Mouse (Mus musculus) kidney, adult 2 months (tissue): ENCODE data around the gene Huwe1. TPM values are rescaled to one million over a fixed set of nuclear protein-coding genes. Genes with fewer than 3 reads are reported as not detected.
A peak's percentile ranks its signal among the peaks of the same experiment; 100 is the strongest.

Source experiments
- DNase-seq: peaks from one replicate; pipeline ENCODE4 v3.0.0; 2021
- H3K27ac ChIP-seq: fragments of 200-500 bp; 2 replicates; pipeline ENCODE4 v1.5.1; 2012; ENCODE audit warnings: low read depth, low read length, control low read depth, inconsistent platforms; ENCODE audit not compliant: insufficient read depth
- H3K27me3 ChIP-seq: fragments of 200-500 bp; replicated peaks from 2 replicates; pipeline ENCODE4 v1.6.1; 2012; ENCODE audit warnings: mild to moderate bottlenecking, moderate library complexity, low read length, inconsistent platforms; ENCODE audit not compliant: control insufficient read depth, insufficient read depth
- H3K36me3 ChIP-seq: fragments of 200-500 bp; 2 replicates; pipeline ENCODE4 v1.6.1; 2012; ENCODE audit warnings: mild to moderate bottlenecking, moderate library complexity, low read length, inconsistent platforms; ENCODE audit not compliant: control insufficient read depth, insufficient read depth
- H3K4me1 ChIP-seq: fragments of 200-500 bp; 2 replicates; pipeline ENCODE4 v1.6.1; 2011; ENCODE audit warnings: low read length; ENCODE audit not compliant: control insufficient read depth, insufficient read depth
- H3K4me3 ChIP-seq: fragments of 200-500 bp; 2 replicates; pipeline ENCODE4 v1.5.1; 2011; ENCODE audit warnings: mild to moderate bottlenecking, low read depth, low read length, control low read depth; ENCODE audit not compliant: insufficient read depth
- CTCF ChIP-seq: fragments of 200-500 bp; conservative IDR thresholded peaks from 2 replicates; pipeline ENCODE4 v1.5.1; 2011; ENCODE audit warnings: low read depth, mild to moderate bottlenecking, control low read depth, low read length, moderate library complexity, mixed read lengths; ENCODE audit not compliant: insufficient read depth, insufficient read length
- POLR2A ChIP-seq: fragments of 200-500 bp; IDR thresholded peaks from one replicate; pipeline ENCODE4 v1.6.1; 2011; ENCODE audit warnings: low read depth, low read length, control low read depth
- WGBS: fragments of 180-500 bp; shearing (Covaris S2); methylation state at CpG from one replicate; pipeline ENCODE4 v1.1.7; 2018; 5-methylcytosine and 5-hydroxymethylcytosine counted together
- polyA plus RNA-seq: library from polyadenylated mRNA; depleted of rRNA; stranded (reverse); fragments of >200 nt; gene quantifications from 2 replicates; pipeline ENCODE4 v1.2.3, GENCODE M21; 2012

The Huwe1 gene
- polyA plus RNA-seq, 1 experiment, result 49.6 TPM

DNA sequence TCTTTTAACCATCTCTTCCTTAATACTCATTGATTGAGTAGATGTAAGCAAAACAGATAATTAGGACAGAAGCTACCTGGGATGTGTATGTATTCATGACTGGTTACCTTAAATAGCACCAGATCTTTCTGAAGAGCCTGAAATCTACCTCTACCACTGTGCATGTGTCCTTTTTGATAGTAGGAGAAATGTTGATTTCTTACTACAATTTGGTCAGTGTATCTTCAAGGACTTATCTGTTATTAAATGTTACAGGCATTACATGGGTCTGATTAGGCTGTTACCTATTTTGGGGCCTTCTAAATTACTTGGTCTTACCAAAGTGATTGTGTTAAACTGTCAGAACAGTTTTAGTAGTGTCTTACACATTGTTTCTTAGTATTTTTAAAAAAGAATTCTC, 32.4 kb downstream of the Huwe1 start:
- Histone ChIP-seq H3K27ac (no peak overlapping the region), H3K27me3 (no peaks in the 10 kb centered on the region), H3K36me3 (no peaks in the 10 kb centered on the region), H3K4me3 (no peak overlapping the region), H3K4me1 (no peaks in the 10 kb centered on the region)
- TF ChIP-seq POLR2A (no peak), CTCF (no peak)
- DNase-seq, result no peak

DNA sequence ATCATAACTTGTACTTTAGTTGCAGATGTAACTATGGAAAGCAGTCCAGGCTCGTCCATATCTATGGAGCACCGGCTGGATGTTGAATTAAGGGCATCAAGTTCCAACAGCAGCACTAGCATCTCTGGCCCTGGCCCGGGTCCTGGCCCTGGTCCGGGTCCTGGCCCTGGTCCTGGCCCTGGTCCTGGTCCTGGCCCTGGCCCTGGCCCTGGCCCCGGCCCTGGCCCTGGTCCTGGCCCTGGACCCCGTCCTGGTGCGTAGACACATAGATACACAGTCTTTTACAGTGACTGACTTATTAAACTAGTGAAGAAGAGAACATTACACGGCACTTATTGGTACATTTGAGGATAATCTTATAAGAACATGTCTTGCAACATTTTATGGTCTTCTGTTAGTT, 58.8 kb downstream of the Huwe1 start:
- DNase-seq, result no peak
- Histone ChIP-seq H3K27me3 (no peaks in the 10 kb centered on the region), H3K4me1 (no peaks in the 10 kb centered on the region), H3K36me3 (no peaks in the 10 kb centered on the region), H3K27ac (no peak overlapping the region), H3K4me3 (no peak overlapping the region)
- no peak for TF ChIP-seq CTCF
- no peak for TF ChIP-seq POLR2A
- 91% methylated on average over 8 of the region's 8 CpGs for WGBS

DNA sequence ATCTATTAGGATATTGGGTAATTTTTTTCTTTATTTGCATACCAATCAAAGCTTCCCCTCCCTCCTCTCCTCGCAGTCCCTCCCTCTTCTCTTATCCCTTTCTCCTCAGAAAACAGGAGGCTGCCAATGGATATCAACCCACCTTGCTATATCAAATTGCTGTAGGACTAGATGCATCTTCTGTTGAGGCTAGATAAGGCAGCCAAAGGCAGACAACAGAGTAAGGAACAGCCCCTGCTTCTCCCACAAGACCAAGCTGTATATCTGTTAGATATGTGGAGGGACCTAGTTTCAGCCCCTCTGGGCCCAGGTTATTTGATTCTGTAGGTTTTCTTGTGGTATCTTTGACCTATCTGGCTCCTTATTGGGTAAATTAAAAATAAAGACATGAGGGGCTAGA, 110.1 kb downstream of the Huwe1 start:
- H3K4me1 ChIP-seq, result no peaks in the 10 kb centered on the region
- no peak overlapping the region for H3K4me3 ChIP-seq
- H3K27ac ChIP-seq, result no peak overlapping the region
- no peaks in the 10 kb centered on the region for H3K27me3 ChIP-seq
- WGBS, result 86% methylated on average over 1 of the region's 1 CpGs
- peaks cover 7% of the 10 kb centered on the region for H3K36me3 ChIP-seq
- TF ChIP-seq CTCF (no peak), POLR2A (no peak)
- DNase-seq, result no peak

DNA sequence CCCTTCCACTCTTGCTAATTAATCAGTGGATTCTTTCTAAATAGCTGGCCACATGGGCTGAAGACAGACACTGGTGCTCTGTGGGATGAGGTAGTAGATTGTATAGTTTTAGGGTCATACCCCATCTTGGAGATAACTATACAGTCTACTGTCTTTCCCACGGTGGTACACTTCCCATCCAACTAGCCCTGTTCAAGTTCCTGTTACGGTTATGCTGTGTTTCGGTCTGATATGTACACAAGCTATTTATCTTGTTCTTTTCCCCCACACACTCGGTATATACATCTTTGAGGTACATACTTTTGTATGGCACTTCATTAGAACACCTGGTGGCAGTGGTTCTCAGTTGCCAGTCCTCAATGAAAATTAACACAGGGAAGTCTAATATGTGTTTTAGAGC, 111.7 kb downstream of the Huwe1 start:
- no peaks in the 10 kb centered on the region for H3K27me3 ChIP-seq
- WGBS, result 93% methylated on average over 4 of the region's 4 CpGs
- no peak for DNase-seq

DNA sequence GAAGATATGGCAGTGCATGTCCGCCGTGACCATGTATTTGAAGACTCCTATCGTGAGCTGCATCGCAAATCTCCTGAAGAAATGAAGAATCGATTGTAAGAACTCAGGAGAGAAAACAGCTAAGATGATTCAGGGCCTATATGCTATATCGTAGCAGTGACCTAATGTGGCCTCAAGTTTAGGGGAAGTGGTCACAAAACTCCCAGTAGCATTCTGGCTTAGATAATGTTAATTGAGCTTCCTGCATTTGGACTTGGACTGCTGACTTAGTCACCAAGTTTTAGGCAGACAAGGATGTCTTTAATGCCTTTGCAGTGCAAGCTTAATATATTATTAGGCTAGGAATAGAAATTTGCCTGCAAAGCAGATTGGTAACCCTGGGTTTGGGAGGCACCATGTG, 128.8 kb downstream of the Huwe1 start:
- H3K4me1 ChIP-seq, result no peaks in the 10 kb centered on the region
- H3K27me3 ChIP-seq, result no peaks in the 10 kb centered on the region
- 90% methylated on average over 6 of the region's 6 CpGs for WGBS
- TF ChIP-seq CTCF (no peak), POLR2A (no peak)
- H3K4me3 ChIP-seq, result no peak overlapping the region
- peaks cover 5% of the 10 kb centered on the region for H3K36me3 ChIP-seq
- H3K27ac ChIP-seq, result no peak overlapping the region
- DNase-seq, result no peak

More for the DNA sequence above, 111.7 kb downstream of the Huwe1 start:
- peaks cover 3% of the 10 kb centered on the region for H3K36me3 ChIP-seq
- no peaks in the 10 kb centered on the region for H3K4me1 ChIP-seq
- no peak overlapping the region for H3K27ac ChIP-seq
- no peak overlapping the region for H3K4me3 ChIP-seq
- TF ChIP-seq POLR2A, result no peak
- no peak for TF ChIP-seq CTCF

DNA sequence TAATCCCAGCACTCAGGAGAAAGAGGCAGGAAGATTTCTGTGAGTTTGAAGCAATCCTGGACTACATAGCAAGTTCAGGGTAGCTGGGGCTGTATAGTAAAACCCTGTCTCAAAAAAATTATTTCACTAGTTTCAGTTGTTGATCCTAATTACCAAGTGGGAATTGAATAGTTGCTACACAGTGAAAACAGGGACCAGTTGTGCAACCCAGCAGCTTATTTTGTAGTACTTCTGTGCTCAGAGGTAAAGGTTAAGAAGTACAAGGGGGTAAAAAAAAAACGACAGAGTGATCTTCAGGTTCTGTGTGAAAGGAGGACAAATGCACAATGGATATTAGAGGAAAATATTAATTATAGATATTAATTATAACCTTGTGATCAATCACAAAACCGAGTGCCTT, 138.2 kb downstream of the Huwe1 start:
- H3K4me3 ChIP-seq, result no peak overlapping the region
- no peak overlapping the region for H3K27ac ChIP-seq
- H3K36me3 ChIP-seq, result no peaks in the 10 kb centered on the region
- TF ChIP-seq POLR2A (no peak), CTCF (no peak)
- no peak for DNase-seq
- no peaks in the 10 kb centered on the region for H3K4me1 ChIP-seq
- H3K27me3 ChIP-seq, result no peaks in the 10 kb centered on the region
- WGBS, result 65% methylated on average over 2 of the region's 2 CpGs

DNA sequence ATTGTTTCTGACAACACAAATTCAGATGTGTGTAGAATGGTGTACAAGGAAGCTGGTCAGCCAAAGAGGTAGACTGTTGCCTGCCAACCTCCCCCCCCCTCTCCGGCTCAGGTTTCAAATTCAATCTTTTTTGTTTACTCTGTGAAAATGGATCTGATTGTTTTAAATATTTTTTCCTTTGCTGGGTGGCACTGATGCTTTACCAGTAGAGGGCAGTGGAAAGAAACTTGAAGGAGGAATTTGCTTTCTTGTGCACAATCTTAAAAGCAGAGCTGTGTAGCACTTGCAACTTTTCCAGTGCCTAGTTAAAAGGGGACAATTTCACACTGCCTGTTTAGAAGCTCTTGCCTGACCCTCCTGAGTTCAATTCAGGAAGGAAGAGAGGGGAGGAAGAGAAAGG, 146.4 kb downstream of the Huwe1 start:
- no peak for TF ChIP-seq POLR2A

DNA sequence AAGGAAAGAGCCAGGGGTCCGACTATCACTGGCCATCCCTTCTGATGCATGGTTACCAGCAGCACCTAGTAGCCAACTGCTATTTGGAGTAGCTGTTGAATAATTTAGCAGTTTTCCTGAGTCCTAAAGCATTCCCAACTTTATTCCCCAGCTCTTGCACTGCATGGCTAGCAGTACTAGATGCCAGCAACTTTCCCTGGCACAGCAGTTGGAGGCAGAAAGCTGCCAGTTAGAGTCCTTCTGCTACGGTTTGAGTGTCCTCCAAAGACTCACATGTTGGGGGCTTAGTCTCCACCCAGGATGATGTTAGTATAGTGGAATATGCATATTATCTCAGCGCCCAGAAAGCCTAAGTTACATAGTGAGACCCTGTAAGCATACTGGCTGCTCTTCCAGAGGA, 147.2 kb downstream of the Huwe1 start:
- Histone ChIP-seq H3K36me3 (no peaks in the 10 kb centered on the region), H3K4me3 (no peak overlapping the region), H3K27ac (no peak overlapping the region), H3K4me1 (no peaks in the 10 kb centered on the region; the same call in 1 of the 2 replicates), H3K27me3 (no peaks in the 10 kb centered on the region)
- TF ChIP-seq CTCF (no peak), POLR2A (no peak)
- DNase-seq, result no peak
- 77% methylated on average over 3 of the region's 3 CpGs for WGBS

More for the DNA sequence above, 146.4 kb downstream of the Huwe1 start:
- WGBS, result 0% methylated on average over 1 of the region's 1 CpGs
- Histone ChIP-seq H3K36me3 (no peaks in the 10 kb centered on the region), H3K27me3 (no peaks in the 10 kb centered on the region), H3K27ac (no peak overlapping the region), H3K4me3 (no peak overlapping the region), H3K4me1 (no peaks in the 10 kb centered on the region; the same call in 1 of the 2 replicates)
- peak; percentile 10 for DNase-seq
